Mouse (Mus musculus) cerebellum, postnatal 14 days (tissue): ENCODE results near the gene Gm4894.
A peak's percentile ranks its signal among the peaks of the same experiment; 100 is the strongest.

ENCODE experiments used
- DNase-seq, 2 experiments: peaks; one replicate each; pipeline ENCODE4 v3.0.0; 2021; ENCODE audit warnings: mixed read lengths in 2 of 2

Gm4894 gene

DNA sequence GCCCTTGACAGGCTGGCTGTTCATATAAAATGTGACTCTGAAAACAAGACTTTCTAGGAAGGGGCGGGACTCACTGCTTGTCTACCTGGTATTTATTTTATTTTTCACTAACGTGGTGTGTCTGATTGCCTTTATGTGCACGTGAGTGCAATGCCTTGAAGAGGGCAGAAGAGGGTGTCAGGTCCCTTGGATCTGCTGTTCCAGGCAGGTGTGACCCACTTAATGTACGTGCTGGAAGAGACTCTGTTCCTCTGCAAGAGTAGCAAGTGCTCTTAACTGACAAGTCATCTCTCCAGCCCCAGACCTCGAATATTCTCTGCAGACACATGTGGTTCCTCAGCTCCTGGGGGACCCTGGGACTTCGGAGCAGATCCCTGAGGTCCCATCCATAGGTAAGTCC is at the start of gene Gm4894:
TSS of gene Gm4894 (plus strand) at position 301 of the 400 bp plus-strand sequence.
- no peak for DNase-seq

DNA sequence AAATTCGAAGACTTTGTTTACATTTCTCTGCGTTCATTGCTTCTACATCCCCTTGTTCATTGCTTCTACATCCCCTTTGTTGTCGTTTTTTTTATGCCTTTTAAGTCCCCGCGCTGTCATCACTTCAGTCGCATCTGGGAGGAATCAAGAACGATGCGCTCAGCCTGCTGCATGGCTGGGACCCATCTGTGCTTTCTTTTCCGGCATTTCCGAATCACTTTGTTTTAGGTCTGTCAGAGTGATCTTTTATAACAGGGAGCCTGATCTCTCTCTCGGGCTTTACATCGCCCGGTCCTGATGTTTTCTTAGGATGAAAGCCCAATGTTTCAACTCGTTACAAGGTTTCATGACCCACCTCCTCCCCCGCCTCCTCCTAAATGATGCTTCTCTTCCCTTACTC is 44.0 kb upstream of the Gm4894 start:
- no peak for DNase-seq

DNA sequence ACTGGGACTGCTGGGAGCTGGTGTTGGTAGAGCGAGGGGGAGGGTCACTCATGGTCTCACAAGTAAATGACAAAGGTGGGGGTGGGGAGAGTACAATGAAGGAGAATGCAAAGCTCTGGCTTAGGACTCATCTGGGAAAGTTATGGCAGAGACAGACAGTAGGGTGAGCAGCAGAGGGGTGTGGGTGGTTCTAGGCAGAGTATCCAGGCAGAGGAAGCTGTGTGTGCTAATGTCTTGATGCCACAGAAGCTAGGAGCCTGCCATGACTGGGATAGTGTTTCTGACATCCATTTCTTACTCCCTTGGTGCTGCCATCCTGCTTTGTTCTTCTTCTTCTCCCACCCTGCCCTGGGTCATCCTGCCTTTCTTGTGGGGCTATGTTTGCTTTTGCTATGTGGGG is 38.8 kb upstream of the Gm4894 start:
- no peak for DNase-seq

DNA sequence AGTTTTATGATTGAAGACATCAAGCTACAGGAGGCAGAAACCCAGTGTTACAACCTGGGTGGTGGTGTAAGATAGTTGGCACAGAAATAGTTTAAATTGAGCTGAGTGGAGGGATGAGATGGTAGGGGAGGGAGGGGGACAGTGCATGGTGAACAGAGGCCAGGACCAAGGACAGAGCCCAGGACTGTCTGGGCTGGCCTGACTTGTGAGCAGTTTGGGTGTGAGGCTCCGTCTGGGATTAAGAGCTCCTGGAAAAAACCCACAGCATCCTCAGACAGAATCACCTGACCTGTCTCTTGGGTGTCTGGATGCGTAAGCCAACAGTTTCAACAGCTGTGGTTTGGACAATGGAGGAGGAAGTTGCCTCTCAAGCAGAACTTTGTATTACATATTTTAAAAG is 35.6 kb upstream of the Gm4894 start:
- DNase-seq, result no peak

DNA sequence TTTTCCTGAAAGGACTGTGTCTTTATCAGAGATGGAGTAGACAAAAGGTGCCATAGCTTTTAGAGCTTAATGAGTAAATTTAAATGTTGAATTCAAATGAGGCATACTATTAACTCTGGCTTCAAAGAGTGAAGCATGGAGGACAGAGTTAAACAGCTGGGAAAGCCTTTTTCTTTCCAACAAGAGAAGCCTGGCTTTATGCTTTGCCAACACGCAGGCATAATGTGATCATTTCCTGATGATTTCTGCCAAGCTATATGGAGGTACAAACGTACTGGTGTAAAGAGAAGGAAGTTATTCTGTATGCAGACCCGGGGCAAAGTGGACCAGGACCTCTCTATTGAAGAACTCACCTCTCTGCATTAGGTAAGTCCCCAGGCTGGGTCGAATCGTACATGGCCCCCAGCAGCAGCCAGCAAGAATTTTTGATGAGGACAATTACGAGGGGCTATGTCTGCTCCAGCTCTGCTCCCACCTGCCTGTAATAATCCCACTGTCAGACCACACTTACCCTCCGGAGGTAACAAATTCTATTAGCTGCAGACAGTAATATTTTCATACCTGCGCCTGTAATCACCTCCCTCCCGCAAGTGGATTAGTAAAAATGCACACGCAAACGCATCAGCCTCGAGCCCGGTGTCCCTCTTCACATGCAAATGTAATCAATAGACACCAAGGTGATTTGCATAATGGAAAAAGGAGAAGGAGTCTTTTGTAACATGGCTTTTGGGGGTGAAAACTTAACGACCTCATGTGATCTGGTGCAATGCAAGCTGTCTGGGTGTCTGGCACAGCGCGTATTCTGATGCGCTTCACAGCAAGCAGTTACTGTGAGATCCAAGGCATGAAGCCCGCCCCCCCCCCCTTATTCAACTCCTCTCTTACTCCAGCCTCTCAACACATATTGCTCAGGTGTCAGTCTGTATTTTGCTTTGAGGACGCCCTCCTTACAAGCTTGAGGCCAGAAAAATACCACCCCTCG is 32.4 kb upstream of the Gm4894 start:
- no peak for DNase-seq

DNA sequence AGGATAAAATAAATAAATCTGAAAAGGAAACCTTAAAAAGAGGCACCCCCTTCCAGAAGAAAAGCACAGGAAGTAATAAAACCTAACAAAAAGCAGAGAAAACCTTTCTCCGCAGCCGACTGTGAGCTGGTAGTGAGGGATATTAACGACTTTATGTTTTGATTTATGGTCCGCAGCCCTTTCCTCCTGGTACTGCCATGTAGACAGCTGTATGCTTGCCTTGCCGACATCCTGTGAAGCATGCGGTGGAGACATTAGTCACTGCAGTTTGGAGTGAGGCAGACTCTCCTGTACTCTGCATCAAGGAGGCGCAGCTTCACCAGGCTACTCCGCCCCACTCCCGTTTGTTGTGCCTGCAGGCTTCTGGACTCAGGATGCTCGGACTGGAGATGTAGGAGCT is 25.8 kb upstream of the Gm4894 start:
- DNase-seq, result no peak

DNA sequence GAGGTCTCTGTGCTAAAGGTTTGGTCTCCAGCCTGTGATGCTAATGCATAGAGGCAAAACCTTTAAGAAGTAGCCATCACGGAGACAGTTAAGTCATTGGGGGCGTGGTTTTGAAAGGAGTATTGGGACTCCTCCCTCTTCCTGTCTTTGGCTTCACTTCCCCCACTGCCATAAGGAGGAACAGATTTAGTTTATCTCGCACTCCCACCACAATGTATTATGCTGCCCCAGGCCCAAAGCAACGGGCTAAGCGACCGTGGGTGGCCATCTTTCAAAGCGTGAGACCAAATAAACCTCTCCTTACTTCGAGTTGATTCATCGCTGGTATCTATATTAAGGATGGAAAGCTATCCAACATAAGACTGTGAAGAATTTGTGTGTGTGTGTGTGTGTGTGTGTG is 22.9 kb upstream of the Gm4894 start:
- no peak for DNase-seq

DNA sequence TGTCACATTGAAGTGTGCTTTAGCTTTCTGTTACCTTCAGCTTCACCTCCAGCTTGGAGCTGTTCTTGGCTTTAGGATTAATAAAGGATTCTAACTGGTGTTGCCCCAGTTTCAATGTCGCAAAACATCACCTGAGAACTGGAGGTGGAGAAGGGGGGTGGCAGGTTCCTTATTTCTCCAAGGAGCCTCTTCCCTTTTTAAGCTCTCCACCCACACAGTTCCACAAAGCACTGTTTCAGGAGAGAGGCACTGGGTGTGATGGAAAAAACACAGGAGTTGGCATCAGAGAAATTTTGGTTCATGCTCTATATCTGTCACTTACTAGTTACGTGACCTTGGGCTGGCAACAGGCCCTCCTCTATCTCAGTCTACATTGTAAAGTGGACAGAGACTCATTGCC is 21.3 kb upstream of the Gm4894 start:
- no peak for DNase-seq

DNA sequence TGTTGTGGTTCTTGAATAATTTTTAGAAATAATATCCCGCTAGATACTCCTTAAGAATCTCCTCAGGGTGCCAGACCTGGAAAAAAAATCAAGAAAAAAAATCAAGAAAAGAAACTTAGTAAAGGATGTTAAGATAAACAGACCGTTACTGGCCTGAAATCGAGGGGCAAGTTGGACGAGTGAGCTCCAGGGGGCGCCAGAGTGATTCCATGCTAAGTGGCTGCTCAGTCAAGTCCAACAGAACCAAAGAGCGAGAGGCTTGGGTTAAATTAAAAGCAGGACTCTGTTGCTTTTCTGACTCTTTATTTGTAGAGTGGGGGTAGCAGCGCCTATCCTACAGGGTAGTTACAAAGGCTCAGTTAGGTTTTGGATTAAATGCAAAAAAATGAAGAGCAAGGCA is 3.5 kb upstream of the Gm4894 start:
- peak; percentile 75 to 85 for DNase-seq

DNA sequence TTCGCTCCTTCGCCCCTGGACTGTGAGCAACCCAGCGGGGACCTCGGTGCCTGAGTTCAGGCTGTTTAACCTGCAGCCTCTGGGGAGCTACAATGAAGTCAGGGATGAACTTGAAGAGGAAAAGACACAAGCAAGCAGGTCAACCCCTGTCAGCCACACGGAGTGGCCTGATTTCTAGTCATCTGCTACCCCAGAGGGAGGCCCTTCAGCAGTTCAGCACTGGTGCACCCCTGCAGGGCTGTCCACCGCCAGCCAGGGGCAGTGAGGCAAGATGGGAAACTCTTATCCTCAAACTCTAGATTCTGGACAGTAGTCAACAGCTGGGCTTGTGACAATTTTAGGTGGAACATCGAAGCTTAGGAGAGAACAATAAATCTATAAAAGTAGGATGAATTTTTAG is 18.6 kb downstream of the Gm4894 start:
- peak; percentile 9 to 10 for DNase-seq

DNA sequence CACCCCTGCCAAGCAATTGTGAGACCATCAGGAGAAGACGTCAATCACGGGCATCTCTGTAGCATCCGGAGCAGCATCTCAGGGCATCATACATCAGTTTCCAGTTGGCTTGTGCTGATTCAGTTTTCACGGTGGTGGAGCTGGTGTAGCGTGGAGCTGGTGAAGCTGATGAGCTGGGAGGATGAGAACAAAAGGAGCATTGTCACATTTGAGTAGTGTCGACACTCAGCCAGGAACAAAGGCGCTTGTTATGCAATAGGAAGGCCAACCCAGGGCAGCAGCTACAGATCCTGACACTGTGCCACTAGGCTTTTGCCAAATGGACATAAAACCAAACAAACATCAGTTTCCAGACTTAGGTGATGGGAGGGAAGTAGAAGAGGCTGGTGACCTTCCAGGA is 23.2 kb downstream of the Gm4894 start:
- no peak for DNase-seq

DNA sequence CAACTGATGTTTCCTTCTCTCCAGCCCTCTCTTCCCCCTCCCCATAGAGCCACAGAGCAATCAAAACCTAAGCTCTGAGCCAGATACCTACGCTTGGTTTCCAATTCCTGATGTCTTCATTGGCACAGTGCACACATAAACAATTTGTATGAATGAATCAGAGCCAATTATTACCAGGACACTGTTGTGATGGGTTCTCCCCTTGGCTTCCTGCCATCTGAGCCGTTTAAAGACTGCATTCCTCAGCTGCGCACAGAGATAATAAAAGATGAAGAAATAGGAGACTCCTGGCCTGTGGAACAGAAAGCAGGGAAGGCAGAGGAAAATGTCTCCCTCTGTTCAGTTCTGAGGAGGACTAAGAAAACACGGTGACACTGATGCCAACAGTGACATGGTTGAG is 25.6 kb downstream of the Gm4894 start:
- DNase-seq, result peak; percentile 58 to 61

DNA sequence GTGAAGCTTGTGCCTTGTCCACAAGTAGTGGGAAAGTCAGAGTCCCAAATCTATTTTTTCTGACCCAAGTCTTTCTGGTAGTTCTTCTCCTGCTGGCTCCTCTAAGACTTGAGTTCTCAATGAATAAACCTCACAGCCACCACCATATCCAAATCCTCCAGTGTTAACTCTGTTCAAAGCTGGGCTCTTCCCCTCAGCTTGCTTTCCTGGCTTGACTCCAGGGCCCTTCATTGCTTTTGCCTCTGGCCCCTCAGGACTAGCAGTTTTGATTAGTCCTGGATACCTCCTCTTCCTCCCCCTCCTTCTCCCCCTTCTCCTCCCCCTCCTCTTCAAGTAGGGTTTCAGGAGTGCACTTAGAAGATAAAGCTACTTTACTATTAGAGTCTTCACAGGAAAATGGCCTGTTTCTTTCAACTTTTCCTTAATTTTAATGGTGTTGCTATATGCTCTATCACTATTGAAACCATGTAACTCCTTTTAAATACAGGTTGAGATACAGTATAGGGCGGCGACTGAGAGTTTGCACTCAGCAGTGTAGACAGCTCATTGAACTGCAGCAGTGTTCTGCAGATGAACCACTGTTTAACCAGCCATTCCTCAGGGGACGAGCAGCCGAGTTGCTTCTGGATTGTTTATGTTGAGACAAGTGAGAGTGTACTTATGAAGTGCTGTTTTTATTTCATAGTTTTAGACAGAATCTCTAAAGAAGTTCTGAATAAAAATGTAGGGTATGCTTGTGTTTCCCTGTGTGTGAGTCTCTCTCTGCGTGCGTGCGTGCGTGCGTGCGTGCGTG is 26.4 kb downstream of the Gm4894 start:
- DNase-seq, result peak in 1 of 2 experiments; percentile 11

DNA sequence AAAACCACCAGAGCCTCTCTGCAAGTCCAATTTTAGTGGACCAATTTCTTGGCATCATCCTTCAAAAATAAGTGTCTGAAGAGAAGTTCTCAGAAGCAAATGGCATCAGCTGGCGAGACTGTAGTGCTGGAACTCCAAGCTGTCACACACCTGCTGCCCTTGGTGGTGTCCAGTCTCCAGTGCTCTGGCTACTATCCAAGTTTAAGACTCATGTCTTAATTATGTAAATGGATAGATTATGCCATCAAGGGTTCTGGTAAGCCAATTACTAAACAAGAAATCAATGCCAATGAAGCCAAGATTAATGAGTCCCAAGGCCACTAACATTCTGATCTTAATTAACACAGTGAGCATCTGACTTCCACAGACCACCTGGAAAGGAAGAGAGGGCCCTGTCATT is 44.8 kb downstream of the Gm4894 start:
- DNase-seq, result peak; percentile 12 to 18

DNA sequence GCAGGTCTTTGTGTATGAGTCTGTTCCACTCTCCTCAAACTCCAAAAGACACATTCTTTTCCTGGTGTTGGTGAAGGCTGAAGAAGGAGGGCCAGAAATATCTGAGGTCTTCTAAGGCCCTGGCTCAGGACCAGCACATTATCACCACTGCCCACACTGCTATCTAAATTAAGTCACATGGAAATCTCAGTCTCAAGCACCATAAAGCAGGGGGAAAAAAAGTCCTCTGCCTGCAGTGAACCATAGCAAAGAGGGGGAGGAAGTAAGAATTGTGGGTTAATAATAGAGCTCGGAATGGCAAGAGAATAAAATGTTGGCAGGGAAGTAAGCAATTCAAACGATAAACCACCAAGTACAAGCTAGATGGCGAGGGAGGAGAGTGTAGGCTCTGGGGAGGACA is 57.2 kb downstream of the Gm4894 start:
- no peak for DNase-seq

DNA sequence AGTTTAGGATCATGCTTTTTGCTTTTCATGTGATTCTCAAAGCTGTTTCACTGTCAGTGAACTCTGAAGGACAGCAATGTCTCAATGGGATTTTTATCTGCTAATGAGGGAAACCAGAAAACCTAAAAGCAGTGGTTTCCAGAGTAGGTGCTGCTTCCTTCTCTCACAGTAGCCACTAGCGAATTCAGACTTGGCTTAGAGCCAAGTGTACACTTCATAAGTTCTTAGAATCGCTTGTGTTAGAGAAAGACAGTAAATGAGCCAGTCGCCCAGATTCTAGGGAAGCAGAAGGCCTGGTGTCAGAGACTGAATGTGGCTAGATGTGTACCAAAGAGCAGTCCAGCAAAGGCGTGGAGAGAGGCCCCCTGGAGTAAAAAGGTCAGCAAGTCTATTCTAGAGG is 60.5 kb downstream of the Gm4894 start:
- DNase-seq, result no peak

DNA sequence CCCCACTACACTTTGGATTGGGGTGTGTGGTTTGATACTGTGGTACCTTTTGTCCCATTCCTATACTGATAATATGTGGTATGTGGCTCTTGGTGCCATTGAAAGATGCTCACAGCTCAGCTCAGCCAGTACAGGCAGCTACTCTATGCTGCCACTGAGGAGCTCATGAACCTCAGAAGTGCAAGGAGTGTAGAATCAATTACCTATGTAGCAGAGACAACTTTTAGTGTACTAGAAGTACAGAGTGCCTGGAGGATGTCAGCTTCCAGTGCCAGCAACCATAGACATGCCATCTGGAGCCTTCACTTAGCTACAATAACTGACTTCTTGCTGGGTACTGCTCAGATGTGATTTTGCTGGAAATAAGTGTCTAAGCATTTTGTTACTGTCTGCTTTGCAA is 68.3 kb downstream of the Gm4894 start:
- DNase-seq, result no peak
